Mouse (Mus musculus) left cerebral cortex, postnatal 25 days (tissue): ENCODE results near the gene Bcl10. TPM values are rescaled to one million over a fixed set of nuclear protein-coding genes. Genes with fewer than 3 reads are reported as not detected.
"Not testable (repeated sequence)": the region's sequence is repeated elsewhere in the genome, so short reads cannot be mapped to it uniquely, and the experiment has no call there.

ENCODE experiments used
- DNase-seq, 2 experiments: peaks; one replicate each; pipeline ENCODE4 v3.0.0; 2022; ENCODE audit warnings: low spot score in 2 of 2, mixed read lengths in 1 of 2
- intact Hi-C: fragments of 180-260 bp; cut with DNase I; formaldehyde crosslinking; loops from one replicate; pipeline ENCODE4 v1.15.1; 2025
- total RNA-seq, 2 experiments: library from RNA; stranded (reverse); gene quantifications; 2 replicates each; pipeline ENCODE4 v1.2.3; 2021

Bcl10 gene
- total RNA-seq, 2 experiments from 2014 or later: 13.0 to 13.7 TPM

GRCm38 (mm10) chr3:145906582-145906981 is 16.0 kb upstream of the Bcl10 start:
- intact Hi-C loops: loop anchor here (10.0 kb wide), 1 partner anchor 182 kb away; no protein-coding TSS in a partner anchor
- no peak for DNase-seq

GRCm38 (mm10) chr3:145912512-145912911 is 10.1 kb upstream of the Bcl10 start:
- intact Hi-C loops: no loop called here
- DNase-seq: no peak

- intact Hi-C loops: no loop called here
- DNase-seq: no peak
Measured at GRCm38 (mm10) chr3:145913263-145913662, 9.3 kb upstream of the Bcl10 start.

GRCm38 (mm10) chr3:145913942-145914341 is 8.7 kb upstream of the Bcl10 start:
- DNase-seq, intact Hi-C loops: not testable (repeated sequence)

- no peak for DNase-seq
- intact Hi-C loops: no loop called here
Measured at GRCm38 (mm10) chr3:145916374-145916773, 6.2 kb upstream of the Bcl10 start.

GRCm38 (mm10) chr3:145916826-145917225 is 5.8 kb upstream of the Bcl10 start:
- intact Hi-C loops: no loop called here
- DNase-seq: no peak

- DNase-seq: no peak
- intact Hi-C loops: no loop called here
Measured at GRCm38 (mm10) chr3:145922971-145923370, 367 bp downstream of the Bcl10 start.

- intact Hi-C loops: loop anchor here (1.0 kb wide), 1 partner anchor 13 kb away; no protein-coding TSS in a partner anchor
- DNase-seq: peak; percentile 99 to 100
Measured at GRCm38 (mm10) chr3:145923874-145924577, 1.4 kb downstream of the Bcl10 start.

GRCm38 (mm10) chr3:145924649-145925337 is 2.2 kb downstream of the Bcl10 start:
- DNase-seq: peak in 1 of 2 experiments; percentile 50
- intact Hi-C loops: loop anchor here (1.0 kb wide), 1 partner anchor 13 kb away; no protein-coding TSS in a partner anchor

GRCm38 (mm10) chr3:145925506-145925905 is 2.9 kb downstream of the Bcl10 start:
- intact Hi-C loops: no loop called here
- DNase-seq: no peak

GRCm38 (mm10) chr3:145929525-145930400 is 7.2 kb downstream of the Bcl10 start:
- DNase-seq: no peak
- intact Hi-C loops: no loop called here

- DNase-seq: no peak
- intact Hi-C loops: no loop called here
Measured at GRCm38 (mm10) chr3:145933845-145934244, 11.2 kb downstream of the Bcl10 start.

- intact Hi-C loops: loop anchor here (1.0 kb wide), 1 partner anchor 13 kb away; no protein-coding TSS in a partner anchor
- DNase-seq: peak; percentile 89 to 91
Measured at GRCm38 (mm10) chr3:145937505-145938404, 15.2 kb downstream of the Bcl10 start, which contains the start of gene 2410004B18Rik. Gene 2410004B18Rik (plus strand): TSS chr3:145938014.

- intact Hi-C loops: no loop called here
- DNase-seq: no peak
Measured at GRCm38 (mm10) chr3:145938405-145939349, 16.1 kb downstream of the Bcl10 start.

- no peak for DNase-seq
- intact Hi-C loops: no loop called here
Measured at GRCm38 (mm10) chr3:145939402-145939801, 16.8 kb downstream of the Bcl10 start.

GRCm38 (mm10) chr3:145939971-145940370 is 17.4 kb downstream of the Bcl10 start:
- DNase-seq: no peak
- intact Hi-C loops: no loop called here

GRCm38 (mm10) chr3:145941971-145942370 is 19.4 kb downstream of the Bcl10 start:
- peak; percentile 64 to 65 for DNase-seq
- intact Hi-C loops: no loop called here

GRCm38 (mm10) chr3:145944348-145944747 is 21.7 kb downstream of the Bcl10 start:
- intact Hi-C loops: no loop called here

More at GRCm38 (mm10) chr3:145944348-145944747, 21.7 kb downstream of the Bcl10 start:
- DNase-seq: no peak
